Mouse (Mus musculus) testis, adult 2 months (tissue): Measurements from ENCODE around the gene Abcb6. TPM values are rescaled to one million over a fixed set of nuclear protein-coding genes. Genes with fewer than 3 reads are reported as not detected.

Experiments used
- H3K27ac ChIP-seq: fragments of 200-500 bp; 2 replicates; pipeline ENCODE4 v1.5.1; 2012; ENCODE audit warnings: low read depth, low read length; ENCODE audit not compliant: control insufficient read depth, insufficient read depth
- H3K27me3 ChIP-seq: fragments of 200-500 bp; 2 replicates; pipeline ENCODE4 v1.6.1; 2012; ENCODE audit warnings: mild to moderate bottlenecking, low read length, moderate library complexity; ENCODE audit not compliant: control insufficient read depth, insufficient read depth
- H3K36me3 ChIP-seq: fragments of 200-500 bp; 2 replicates; pipeline ENCODE4 v1.6.1; 2012; ENCODE audit warnings: mild to moderate bottlenecking, low read length; ENCODE audit not compliant: control insufficient read depth, insufficient read depth
- H3K4me1 ChIP-seq: fragments of 200-500 bp; 2 replicates; pipeline ENCODE4 v1.6.1; 2012; ENCODE audit warnings: low read length; ENCODE audit not compliant: control insufficient read depth, insufficient read depth
- H3K4me3 ChIP-seq: fragments of 200-500 bp; 2 replicates; pipeline ENCODE4 v1.5.1; 2012; ENCODE audit warnings: low read depth, mild to moderate bottlenecking, low read length, moderate library complexity, mixed read lengths; ENCODE audit not compliant: control insufficient read depth
- CTCF ChIP-seq: fragments of 200-500 bp; IDR thresholded peaks from 2 replicates; pipeline ENCODE4 v1.5.1; 2012; ENCODE audit warnings: low read depth, mild to moderate bottlenecking, inconsistent platforms, low read length, moderate library complexity; ENCODE audit not compliant: control insufficient read depth, insufficient read depth, insufficient replicate concordance
- POLR2A ChIP-seq: fragments of 200-500 bp; IDR thresholded peaks from 2 replicates; pipeline ENCODE4 v1.6.1; 2012; ENCODE audit warnings: low read depth, mild to moderate bottlenecking, inconsistent platforms, low read length, moderate library complexity; ENCODE audit not compliant: control insufficient read depth
- polyA plus RNA-seq: library from polyadenylated mRNA; depleted of rRNA; stranded (reverse); fragments of >200 nt; gene quantifications from 2 replicates; pipeline ENCODE4 v1.2.3, GENCODE M21; 2012

Gene Abcb6
- polyA plus RNA-seq, 1 experiment, result 34.2 TPM

GRCm38 (mm10) chr1:75142301-75143261, 37.6 kb downstream of the Abcb6 start, which contains the start of the genes Cnppd1 and Retreg2:
Gene Cnppd1 (minus strand): TSS chr1:75142711.
Gene Retreg2 (plus strand): TSS chr1:75142778.
- peak; percentile 96 for TF ChIP-seq POLR2A
- peak; percentile 47; the same call in 1 of the 2 replicates for TF ChIP-seq CTCF
- no peaks in the 10 kb centered on the region for H3K27me3 ChIP-seq
- peak within 1 kb of the TSS; percentile 87 for H3K4me3 ChIP-seq
- peak within 1 kb of the TSS; percentile 95 for H3K27ac ChIP-seq
- peaks cover 11% of the 10 kb centered on the region for H3K4me1 ChIP-seq
- peaks cover 3% of the 10 kb centered on the region for H3K36me3 ChIP-seq

GRCm38 (mm10) chr1:75141486-75142190, 38.6 kb downstream of the Abcb6 start:
- peaks cover 1% of the 10 kb centered on the region; the same call in 1 of the 2 replicates for H3K36me3 ChIP-seq
- peaks cover 11% of the 10 kb centered on the region for H3K4me1 ChIP-seq
- peak; percentile 19; the same call in 1 of the 2 replicates for TF ChIP-seq CTCF
- no peak for TF ChIP-seq POLR2A
- H3K27me3 ChIP-seq, result no peaks in the 10 kb centered on the region
- H3K27ac ChIP-seq, result peak overlapping the region; percentile 95
- peak overlapping the region; percentile 87 for H3K4me3 ChIP-seq

GRCm38 (mm10) chr1:75140601-75141190, 39.5 kb downstream of the Abcb6 start:
- TF ChIP-seq POLR2A, result no peak
- TF ChIP-seq CTCF, result no peak
- Histone ChIP-seq H3K27ac (peak overlapping the region; percentile 95), H3K4me3 (peak overlapping the region; percentile 87), H3K36me3 (no peaks in the 10 kb centered on the region), H3K27me3 (no peaks in the 10 kb centered on the region), H3K4me1 (peaks cover 11% of the 10 kb centered on the region)

GRCm38 (mm10) chr1:75138448-75138847, 41.7 kb downstream of the Abcb6 start:
- H3K4me3 ChIP-seq, result no peak overlapping the region
- no peak for TF ChIP-seq CTCF
- no peak for TF ChIP-seq POLR2A
- H3K36me3 ChIP-seq, result no peaks in the 10 kb centered on the region
- H3K27ac ChIP-seq, result no peak overlapping the region
- no peaks in the 10 kb centered on the region for H3K27me3 ChIP-seq
- H3K4me1 ChIP-seq, result peaks cover 6% of the 10 kb centered on the region

- no peak overlapping the region for H3K27ac ChIP-seq
- TF ChIP-seq POLR2A, result no peak
- no peak for TF ChIP-seq CTCF
- H3K4me3 ChIP-seq, result no peak overlapping the region
- H3K4me1 ChIP-seq, result peaks cover 4% of the 10 kb centered on the region
- H3K27me3 ChIP-seq, result no peaks in the 10 kb centered on the region
- no peaks in the 10 kb centered on the region for H3K36me3 ChIP-seq
Observed at GRCm38 (mm10) chr1:75136730-75137129, 43.5 kb downstream of the Abcb6 start.

- peaks cover 4% of the 10 kb centered on the region for H3K4me1 ChIP-seq
- TF ChIP-seq POLR2A (no peak), CTCF (no peak)
- no peak overlapping the region for H3K4me3 ChIP-seq
- no peaks in the 10 kb centered on the region for H3K27me3 ChIP-seq
- H3K27ac ChIP-seq, result no peak overlapping the region
- no peaks in the 10 kb centered on the region for H3K36me3 ChIP-seq
Observed at GRCm38 (mm10) chr1:75136293-75136692, 43.9 kb downstream of the Abcb6 start.

GRCm38 (mm10) chr1:75133421-75134207, 46.6 kb downstream of the Abcb6 start, which contains the start of gene Slc23a3:
Gene Slc23a3 (minus strand): TSS chr1:75133890.
- no peaks in the 10 kb centered on the region for H3K36me3 ChIP-seq
- H3K4me3 ChIP-seq, result no peak within 1 kb of the TSS
- no peaks in the 10 kb centered on the region for H3K27me3 ChIP-seq
- H3K27ac ChIP-seq, result no peak within 1 kb of the TSS
- H3K4me1 ChIP-seq, result no peaks in the 10 kb centered on the region
- TF ChIP-seq CTCF (no peak), POLR2A (no peak)
